Mouse (Mus musculus) intestine, postnatal 0 days (tissue): ENCODE measurements around the gene Suds3. TPM values are rescaled to one million over a fixed set of nuclear protein-coding genes. Genes with fewer than 3 reads are reported as not detected.

Experiments
- ATAC-seq: fragments of 200-750 bp; cut with Nextera tagmentation; 2 replicates; pipeline ENCODE4 v1.8.0; 2017; ENCODE audit warnings: mild to moderate bottlenecking, moderate TSS enrichment, moderate library complexity
- H3K27ac ChIP-seq: fragments of 300-500 bp; sonication (generic); 2 replicates; pipeline ENCODE4 v1.5.1; 2014; ENCODE audit warnings: mild to moderate bottlenecking, low read depth, low read length, moderate library complexity
- H3K27me3 ChIP-seq: fragments of 300-500 bp; sonication (generic); replicated peaks from 2 replicates; pipeline ENCODE4 v1.6.1; 2014; ENCODE audit warnings: low read length, mixed read lengths; ENCODE audit not compliant: control insufficient read depth, insufficient read depth
- H3K36me3 ChIP-seq: fragments of 300-500 bp; sonication (generic); 2 replicates; pipeline ENCODE4 v1.6.1; 2014; ENCODE audit warnings: mild to moderate bottlenecking, moderate library complexity; ENCODE audit not compliant: control insufficient read depth, insufficient read depth
- H3K4me1 ChIP-seq: fragments of 300-500 bp; sonication (generic); replicated peaks from 2 replicates; pipeline ENCODE4 v1.6.1; 2014; ENCODE audit warnings: antibody characterized with exemption, low read length, mixed read lengths; ENCODE audit not compliant: control insufficient read depth, insufficient read depth
- H3K4me2 ChIP-seq: fragments of 300-500 bp; sonication (generic); replicated peaks from 2 replicates; pipeline ENCODE4 v1.6.1; 2014; ENCODE audit warnings: low read depth, mild to moderate bottlenecking, moderate library complexity
- H3K4me3 ChIP-seq: fragments of 300-500 bp; sonication (generic); 2 replicates; pipeline ENCODE4 v1.5.1; 2014; ENCODE audit warnings: low read depth, low read length
- H3K9ac ChIP-seq: fragments of 300-500 bp; sonication (generic); 2 replicates; pipeline ENCODE4 v1.6.1; 2014; ENCODE audit warnings: mild to moderate bottlenecking, low read depth, low read length
- H3K9me3 ChIP-seq: fragments of 300-500 bp; sonication (generic); 2 replicates; pipeline ENCODE4 v1.6.1; 2016; ENCODE audit warnings: mixed run types; ENCODE audit not compliant: control insufficient read depth
- CTCF ChIP-seq: sonication (generic); IDR thresholded peaks from 2 replicates; pipeline ENCODE4 v1.5.1; 2016; ENCODE audit warnings: low read depth, mild to moderate bottlenecking, control low read depth, antibody characterized with exemption, moderate library complexity
- WGBS: fragments of 180-500 bp; shearing (Covaris S2); extraction: QIAGEN DNeasy Blood & Tissue Kit; methylation state at CpG from one replicate; pipeline ENCODE4 v1.1.7; 2014; 5-methylcytosine and 5-hydroxymethylcytosine counted together
- polyA plus RNA-seq: library from polyadenylated mRNA; unstranded; fragments of >200 nt; fragmentation: Nextera tagmentation; extraction: Ambion mirVana; gene quantifications from 2 replicates; pipeline ENCODE4 v1.2.1, GENCODE M21; 2015

Gene Suds3
- polyA plus RNA-seq, 1 experiment from 2014 or later: 41.8 TPM

DNA sequence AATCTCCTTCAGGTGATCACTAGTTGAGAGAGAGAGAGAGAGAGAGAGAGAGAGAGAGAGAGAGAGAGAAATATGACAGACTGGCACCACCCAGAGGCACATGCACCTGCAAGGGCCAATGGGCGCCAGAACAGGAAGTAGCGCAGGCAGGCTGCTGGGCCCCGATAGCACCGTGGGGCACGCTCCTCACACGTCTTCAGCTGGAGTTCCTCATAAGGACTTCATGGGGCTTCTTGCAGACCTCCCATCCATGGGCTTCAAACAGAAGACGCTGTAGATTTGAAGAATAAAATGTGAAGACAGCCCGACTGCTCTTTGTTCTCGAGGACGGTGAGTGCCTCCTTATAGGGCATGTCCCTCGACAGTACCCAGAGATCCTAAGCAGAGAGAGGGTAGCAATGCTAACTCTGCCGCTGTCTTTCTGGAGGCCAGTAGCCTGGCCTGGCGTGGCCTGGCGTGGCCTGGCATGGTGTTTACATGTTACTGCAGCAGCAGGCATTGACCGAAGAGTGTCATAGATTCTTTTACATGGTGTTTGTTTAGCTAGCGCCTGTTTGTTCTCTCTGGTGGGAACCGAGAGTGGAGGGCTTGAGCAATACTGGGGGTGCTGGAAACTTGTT, 17.6 kb upstream of the Suds3 start:
- WGBS: 36% methylated on average over 17 of the region's 17 CpGs
- H3K9ac ChIP-seq: peak overlapping the region; percentile 37; the same call in 1 of the 2 replicates
- peaks cover 9% of the 10 kb centered on the region for H3K4me1 ChIP-seq
- H3K4me3 ChIP-seq: peak overlapping the region; percentile 27
- H3K27me3 ChIP-seq: no peaks in the 10 kb centered on the region
- TF ChIP-seq CTCF: no peak
- no peaks in the 10 kb centered on the region for H3K36me3 ChIP-seq
- peak; percentile 77 for ATAC-seq
- H3K4me2 ChIP-seq: peak overlapping the region; percentile 63
- H3K9me3 ChIP-seq: no peaks in the 10 kb centered on the region
- peak overlapping the region; percentile 81 for H3K27ac ChIP-seq

DNA sequence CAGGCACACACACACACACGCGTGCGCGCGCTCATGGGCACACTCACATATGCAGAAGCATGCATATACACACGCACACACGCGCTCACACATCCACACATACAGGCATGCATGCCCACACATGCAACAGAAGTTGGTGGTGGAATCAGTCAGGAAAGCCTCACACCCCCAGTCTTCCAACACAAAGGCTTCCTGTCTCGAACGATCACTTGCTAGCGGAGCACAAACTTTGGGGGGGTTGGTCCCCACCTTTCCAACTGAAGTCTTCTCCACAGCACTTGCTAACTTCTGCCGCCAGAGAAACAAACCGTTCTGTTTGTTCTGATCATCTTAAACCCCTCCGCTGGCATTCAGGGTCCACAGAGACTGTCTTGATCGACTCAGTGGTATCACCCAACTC, 14.8 kb upstream of the Suds3 start:
- Histone ChIP-seq H3K36me3 (no peaks in the 10 kb centered on the region), H3K9me3 (no peaks in the 10 kb centered on the region), H3K4me2 (no peak overlapping the region), H3K4me3 (no peak overlapping the region), H3K4me1 (peaks cover 7% of the 10 kb centered on the region; the same call in 1 of the 2 replicates), H3K27ac (no peak overlapping the region), H3K9ac (no peak overlapping the region), H3K27me3 (no peaks in the 10 kb centered on the region)
- TF ChIP-seq CTCF: no peak
- WGBS: 91% methylated on average over 15 of the region's 15 CpGs
- ATAC-seq: no peak

DNA sequence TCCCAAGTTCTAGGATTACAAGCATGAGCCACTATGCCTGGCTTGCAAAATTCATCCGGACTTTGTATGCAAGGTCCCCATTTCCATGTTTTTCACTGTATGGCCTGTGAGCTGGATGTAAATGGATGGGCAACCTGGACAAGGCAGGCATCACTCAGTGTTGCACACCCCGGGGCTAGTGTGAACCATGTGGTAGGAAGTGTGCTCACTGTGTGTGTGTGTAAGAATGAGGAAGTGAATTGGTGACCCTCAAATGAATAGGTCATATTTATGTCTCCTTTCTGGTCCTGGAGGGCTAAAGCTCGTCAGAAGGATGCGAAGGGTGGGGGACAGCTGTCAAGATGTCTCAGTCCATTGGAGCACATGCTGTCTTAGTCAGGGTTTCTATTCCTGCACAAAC, 11.1 kb upstream of the Suds3 start:
- Histone ChIP-seq H3K4me2 (no peak overlapping the region), H3K36me3 (no peaks in the 10 kb centered on the region), H3K4me1 (no peaks in the 10 kb centered on the region; the same call in 1 of the 2 replicates), H3K27me3 (no peaks in the 10 kb centered on the region), H3K9ac (no peak overlapping the region), H3K27ac (no peak overlapping the region), H3K9me3 (no peaks in the 10 kb centered on the region), H3K4me3 (no peak overlapping the region)
- no peak for ATAC-seq
- no peak for TF ChIP-seq CTCF
- 81% methylated on average over 4 of the region's 4 CpGs for WGBS

DNA sequence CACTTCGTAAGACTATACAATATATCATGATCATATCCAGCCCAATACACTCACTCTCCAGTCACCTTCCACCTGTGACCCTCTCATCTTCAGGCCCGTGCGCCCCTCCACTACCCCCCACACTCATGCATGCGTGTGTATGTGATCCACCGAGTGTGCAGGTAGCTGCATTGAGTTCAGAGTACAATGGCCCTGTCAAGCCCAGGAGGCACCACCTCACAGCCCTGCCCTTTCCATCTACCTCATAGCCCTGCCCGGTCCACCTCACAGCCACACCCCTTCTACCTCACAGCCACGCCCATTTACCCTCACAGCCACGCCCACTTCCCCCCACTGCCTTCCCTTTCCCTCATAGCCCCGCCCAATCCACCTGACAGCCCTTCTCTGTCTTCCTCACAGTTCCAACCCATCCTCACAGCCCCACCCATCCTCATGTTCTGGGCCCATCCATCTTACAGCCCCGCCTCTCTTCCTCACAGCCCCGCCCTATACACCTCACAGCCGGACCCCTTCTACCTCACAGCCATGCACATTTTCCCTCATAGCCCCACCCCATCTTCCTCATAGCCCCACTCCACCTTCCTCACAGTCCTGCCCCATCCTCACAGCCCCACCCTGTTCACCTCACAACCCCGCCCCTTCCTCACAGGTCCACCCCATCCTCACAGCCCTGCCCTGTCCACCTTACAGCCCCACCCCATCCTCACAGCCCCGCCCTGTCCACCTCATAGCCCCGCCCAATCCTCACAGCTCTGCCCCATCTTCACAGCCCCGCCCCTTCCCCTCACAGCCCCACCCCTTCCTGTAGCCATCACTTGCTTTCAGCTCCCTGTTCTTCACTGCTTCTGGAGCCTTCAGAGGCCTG, 9.8 kb upstream of the Suds3 start:
- H3K27me3 ChIP-seq: no peaks in the 10 kb centered on the region
- WGBS: 76% methylated on average over 16 of the region's 16 CpGs
- ATAC-seq: peak; percentile 50
- H3K9me3 ChIP-seq: no peaks in the 10 kb centered on the region
- no peak overlapping the region for H3K9ac ChIP-seq
- H3K36me3 ChIP-seq: no peaks in the 10 kb centered on the region
- no peak overlapping the region for H3K27ac ChIP-seq
- H3K4me2 ChIP-seq: no peak overlapping the region
- no peaks in the 10 kb centered on the region; the same call in 1 of the 2 replicates for H3K4me1 ChIP-seq
- TF ChIP-seq CTCF: no peak
- H3K4me3 ChIP-seq: no peak overlapping the region

DNA sequence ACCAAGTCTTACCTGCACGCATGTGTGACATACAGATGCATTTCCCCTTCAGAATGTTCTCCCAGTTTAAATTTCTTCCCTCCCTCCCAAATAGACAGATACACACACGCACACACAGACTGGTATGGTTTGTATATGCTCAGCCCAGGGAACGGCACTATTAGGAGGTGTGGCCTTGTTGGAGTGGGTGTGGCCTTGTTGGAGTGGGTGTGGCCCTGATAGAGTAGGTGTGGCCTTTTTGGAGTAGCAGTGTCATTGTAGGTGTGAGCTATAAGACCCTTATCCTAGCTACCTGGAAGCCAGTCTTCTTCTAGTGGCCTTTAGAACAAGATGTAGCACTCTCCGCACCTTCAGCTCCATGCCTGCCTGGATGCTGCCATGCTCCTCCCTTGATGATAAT, 7.9 kb upstream of the Suds3 start:
- H3K27ac ChIP-seq: peak overlapping the region; percentile 54; the same call in 1 of the 2 replicates
- H3K4me3 ChIP-seq: no peak overlapping the region
- no peak for TF ChIP-seq CTCF

DNA sequence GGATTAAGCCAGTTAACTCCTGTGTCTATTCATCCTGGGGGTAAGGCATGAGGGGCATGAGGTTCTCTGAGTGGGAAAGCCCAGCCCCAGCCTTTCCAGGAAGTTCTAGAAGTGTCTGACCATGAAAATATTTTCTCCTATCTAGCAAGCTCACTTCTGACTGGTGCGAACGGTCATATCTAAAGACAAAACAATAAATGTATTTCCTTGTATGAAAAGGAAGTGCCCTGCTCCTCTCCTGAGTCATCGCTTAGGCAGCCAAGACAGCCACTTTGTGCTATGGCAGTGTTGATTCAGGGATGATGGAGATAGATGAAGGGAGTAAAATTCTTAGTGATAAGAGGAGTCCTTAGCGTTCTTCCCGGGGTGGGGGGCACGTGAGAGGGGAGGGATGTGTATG, 7.2 kb upstream of the Suds3 start:
- peak; percentile 5; the same call in 1 of the 2 replicates for ATAC-seq
- H3K27ac ChIP-seq: peak overlapping the region; percentile 82
- TF ChIP-seq CTCF: no peak
- no peaks in the 10 kb centered on the region for H3K9me3 ChIP-seq
- H3K36me3 ChIP-seq: no peaks in the 10 kb centered on the region
- WGBS: 21% methylated on average over 6 of the region's 6 CpGs
- H3K27me3 ChIP-seq: no peaks in the 10 kb centered on the region
- H3K4me1 ChIP-seq: no peaks in the 10 kb centered on the region; the same call in 1 of the 2 replicates
- no peak overlapping the region; the same call in 1 of the 2 replicates for H3K4me2 ChIP-seq
- no peak overlapping the region for H3K9ac ChIP-seq
- no peak overlapping the region for H3K4me3 ChIP-seq

More for the DNA sequence above, 7.9 kb upstream of the Suds3 start:
- 63% methylated on average over 4 of the region's 4 CpGs for WGBS
- H3K36me3 ChIP-seq: no peaks in the 10 kb centered on the region
- H3K9ac ChIP-seq: no peak overlapping the region
- H3K27me3 ChIP-seq: no peaks in the 10 kb centered on the region
- ATAC-seq: no peak
- no peak overlapping the region for H3K4me2 ChIP-seq
- H3K4me1 ChIP-seq: no peaks in the 10 kb centered on the region; the same call in 1 of the 2 replicates
- H3K9me3 ChIP-seq: no peaks in the 10 kb centered on the region
